Mouse (Mus musculus): Measurements from ENCODE around the gene Hyou1. TPM values are rescaled to one million over a fixed set of nuclear protein-coding genes. Genes with fewer than 3 reads are reported as not detected.

Hyou1 gene
- polyA plus RNA-seq (2012; ENCODE audit: low replicate concordance): 25.8 and 40.4 TPM in 2 replicates

GRCm38 (mm10) chr9:44379054-44379834 is at the start of gene Hyou1:
Hyou1 (plus strand) TSS chr9:44379490.

GRCm38 (mm10) chr9:44334396-44335330 is 44.6 kb upstream of the Hyou1 start, which contains the start of gene H2afx:
H2afx (plus strand) TSS chr9:44334694.

GRCm38 (mm10) chr9:44343781-44344421 is 35.4 kb upstream of the Hyou1 start, which contains the start of gene Hmbs:
Hmbs (minus strand) TSS chr9:44344228.

GRCm38 (mm10) chr9:44361190-44361917 is 17.9 kb upstream of the Hyou1 start, which contains the start of gene Vps11:
Vps11 (minus strand) TSS chr9:44361670.

GRCm38 (mm10) chr9:44396684-44397411 is 17.6 kb downstream of the Hyou1 start, which contains the start of gene Slc37a4:
Slc37a4 (plus strand) TSS chr9:44396852.

GRCm38 (mm10) chr9:44406906-44407751 is 27.8 kb downstream of the Hyou1 start, which contains the start of the genes Rps25 and Trappc4:
Rps25 (plus strand) TSS chr9:44407139.
Trappc4 (minus strand) TSS chr9:44407600.

GRCm38 (mm10) chr9:44418519-44419385 is 39.5 kb downstream of the Hyou1 start, which contains the start of gene Ccdc84:
Ccdc84 (minus strand) TSS chr9:44418569.

GRCm38 (mm10) chr9:44440961-44441360 is 61.7 kb downstream of the Hyou1 start, which contains the start of gene Foxr1:
Foxr1 (minus strand) TSS chr9:44441136.

Other genes starting within 250 kb of the Hyou1 start
- gene Mcam, start 245.0 kb upstream of the Hyou1 start, polyA plus RNA-seq (2012; ENCODE audit: low replicate concordance): 0.79 and 1.2 TPM in 2 replicates
- gene Cbl, start 145.4 kb upstream of the Hyou1 start, polyA plus RNA-seq (2012; ENCODE audit: low replicate concordance): 11.0 and 15.0 TPM in 2 replicates
- not detected in 2 replicates for gene Ccdc153, start 138.8 kb upstream of the Hyou1 start, polyA plus RNA-seq (2012; ENCODE audit: low replicate concordance)
- gene Pdzd3, start 128.0 kb upstream of the Hyou1 start, polyA plus RNA-seq (2012; ENCODE audit: low replicate concordance): 0.33 and 0.35 TPM in 2 replicates
- 3.5 and 3.6 TPM in 2 replicates for gene Nlrx1, start 110.9 kb upstream of the Hyou1 start, polyA plus RNA-seq (2012; ENCODE audit: low replicate concordance)
- 73.8 and 199 TPM in 2 replicates for gene Abcg4, start 90.9 kb upstream of the Hyou1 start, polyA plus RNA-seq (2012; ENCODE audit: low replicate concordance)
- 7.4 and 9.9 TPM in 2 replicates for gene Hinfp, start 73.8 kb upstream of the Hyou1 start, polyA plus RNA-seq (2012; ENCODE audit: low replicate concordance)
- 216 and 324 TPM in 2 replicates for gene C2cd2l, start 59.2 kb upstream of the Hyou1 start, polyA plus RNA-seq (2012; ENCODE audit: low replicate concordance)
- 8.4 and 13.8 TPM in 2 replicates for gene Dpagt1, start 53.5 kb upstream of the Hyou1 start, polyA plus RNA-seq (2012; ENCODE audit: low replicate concordance)
- 825 and 1,471 TPM in 2 replicates for gene H2afx, start 44.8 kb upstream of the Hyou1 start, polyA plus RNA-seq (2012; ENCODE audit: low replicate concordance)
- 173 and 677 TPM in 2 replicates for gene Hmbs, start 35.3 kb upstream of the Hyou1 start, polyA plus RNA-seq (2012; ENCODE audit: low replicate concordance)
- 7.8 and 11.3 TPM in 2 replicates for gene Vps11, start 17.8 kb upstream of the Hyou1 start, polyA plus RNA-seq (2012; ENCODE audit: low replicate concordance)
- gene Slc37a4, start 17.4 kb downstream of the Hyou1 start, polyA plus RNA-seq (2012; ENCODE audit: low replicate concordance): 10.4 and 13.2 TPM in 2 replicates
- gene Rps25, start 27.6 kb downstream of the Hyou1 start, polyA plus RNA-seq (2012; ENCODE audit: low replicate concordance): 48.9 and 50.6 TPM in 2 replicates
- 5.6 and 13.4 TPM in 2 replicates for gene Trappc4, start 28.1 kb downstream of the Hyou1 start, polyA plus RNA-seq (2012; ENCODE audit: low replicate concordance)
- 10.2 and 37.1 TPM in 2 replicates for gene Ccdc84, start 39.1 kb downstream of the Hyou1 start, polyA plus RNA-seq (2012; ENCODE audit: low replicate concordance)
- gene Foxr1, start 61.6 kb downstream of the Hyou1 start, polyA plus RNA-seq (2012; ENCODE audit: low replicate concordance): 1.5 TPM in 1 of 2 replicates, not detected in the other
- not detected in 2 replicates for gene Upk2, start 75.5 kb downstream of the Hyou1 start, polyA plus RNA-seq (2012; ENCODE audit: low replicate concordance)
- 36.8 and 56.9 TPM in 2 replicates for gene Bcl9l, start 103.3 kb downstream of the Hyou1 start, polyA plus RNA-seq (2012; ENCODE audit: low replicate concordance)
- gene Cxcr5, start 182.4 kb downstream of the Hyou1 start, polyA plus RNA-seq (2012; ENCODE audit: low replicate concordance): 2.1 and 9.7 TPM in 2 replicates
- 30.0 and 54.1 TPM in 2 replicates for gene Ddx6, start 225.4 kb downstream of the Hyou1 start, polyA plus RNA-seq (2012; ENCODE audit: low replicate concordance)